Mouse (Mus musculus) midbrain, embryonic 13.5 days (tissue): Measurements from ENCODE around the gene Gria3. TPM values are rescaled to one million over a fixed set of nuclear protein-coding genes. Genes with fewer than 3 reads are reported as not detected.

ENCODE experiments used
- ATAC-seq: fragments of 200-750 bp; cut with Nextera tagmentation; 2 replicates; pipeline ENCODE4 v1.8.0; 2017; ENCODE audit warnings: mild to moderate bottlenecking, moderate TSS enrichment, moderate library complexity
- H3K27ac ChIP-seq: fragments of 300-500 bp; sonication (generic); 2 replicates; pipeline ENCODE4 v1.5.1; 2015; ENCODE audit warnings: inconsistent platforms, mild to moderate bottlenecking, moderate library complexity
- H3K27me3 ChIP-seq: fragments of 300-500 bp; sonication (generic); 2 replicates; pipeline ENCODE4 v1.6.1; 2015; ENCODE audit warnings: mild to moderate bottlenecking, inconsistent platforms
- H3K36me3 ChIP-seq: fragments of 300-500 bp; sonication (generic); 2 replicates; pipeline ENCODE4 v1.6.1; 2015; ENCODE audit warnings: mild to moderate bottlenecking, inconsistent platforms
- H3K4me1 ChIP-seq: fragments of 300-500 bp; sonication (generic); replicated peaks from 2 replicates; pipeline ENCODE4 v1.6.1; 2015; ENCODE audit warnings: inconsistent platforms
- H3K4me2 ChIP-seq: fragments of 300-500 bp; sonication (generic); replicated peaks from 2 replicates; pipeline ENCODE4 v1.6.1; 2015; ENCODE audit warnings: moderate library complexity, mild to moderate bottlenecking, inconsistent platforms
- H3K4me3 ChIP-seq: fragments of 300-500 bp; sonication (generic); replicated peaks from 2 replicates; pipeline ENCODE4 v1.5.1; 2015; ENCODE audit warnings: mild to moderate bottlenecking, inconsistent platforms
- H3K9ac ChIP-seq: fragments of 300-500 bp; sonication (generic); replicated peaks from 2 replicates; pipeline ENCODE4 v1.6.1; 2015; ENCODE audit warnings: mild to moderate bottlenecking, inconsistent platforms
- H3K9me3 ChIP-seq: fragments of 300-500 bp; sonication (generic); 2 replicates; pipeline ENCODE4 v1.6.1; 2016; ENCODE audit warnings: mild to moderate bottlenecking, inconsistent platforms
- WGBS: fragments of 180-500 bp; shearing (Covaris S2); methylation state at CpG from one replicate; pipeline ENCODE4 v1.1.7; 2015; 5-methylcytosine and 5-hydroxymethylcytosine counted together
- microRNA-seq: library from miRNA; unstranded; fragments of <30 nt; microRNA quantifications from one replicate; pipeline ENCODE4, GENCODE M21; 2016
- polyA plus RNA-seq: library from polyadenylated mRNA; unstranded; fragments of >200 nt; fragmentation: Nextera tagmentation; extraction: Ambion mirVana; gene quantifications from 2 replicates; pipeline ENCODE4 v1.2.1, GENCODE M21; 2015

Gria3 gene
- polyA plus RNA-seq, 1 experiment from 2014 or later = 11.5 TPM

DNA sequence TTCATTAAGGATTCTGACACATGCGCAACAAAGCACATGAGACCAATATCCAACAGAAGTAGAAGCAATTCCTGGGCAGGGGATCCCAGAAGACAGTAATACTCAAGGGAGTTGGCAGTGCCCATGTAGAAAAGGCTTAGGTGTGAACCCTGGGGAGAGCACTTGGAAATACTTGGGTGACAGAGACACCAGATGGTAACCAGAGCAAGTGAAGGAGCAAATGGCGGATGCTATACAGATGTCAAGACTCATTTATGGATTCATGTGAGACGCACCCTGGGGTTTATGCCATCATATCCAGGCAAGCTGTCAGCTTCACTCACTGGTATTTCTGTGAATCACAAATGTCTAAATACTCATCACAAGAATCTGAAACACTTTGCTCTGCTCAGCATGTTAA is 187.0 kb downstream of the Gria3 start:
- H3K27me3 ChIP-seq = no peaks in the 10 kb centered on the region
- H3K4me1 ChIP-seq = no peaks in the 10 kb centered on the region
- no peak overlapping the region for H3K9ac ChIP-seq
- H3K4me2 ChIP-seq = no peak overlapping the region
- WGBS = 92% methylated on average over 3 of the region's 3 CpGs
- no peaks in the 10 kb centered on the region for H3K9me3 ChIP-seq
- H3K36me3 ChIP-seq = no peaks in the 10 kb centered on the region
- no peak overlapping the region for H3K4me3 ChIP-seq
- H3K27ac ChIP-seq = no peak overlapping the region
- ATAC-seq = no peak

DNA sequence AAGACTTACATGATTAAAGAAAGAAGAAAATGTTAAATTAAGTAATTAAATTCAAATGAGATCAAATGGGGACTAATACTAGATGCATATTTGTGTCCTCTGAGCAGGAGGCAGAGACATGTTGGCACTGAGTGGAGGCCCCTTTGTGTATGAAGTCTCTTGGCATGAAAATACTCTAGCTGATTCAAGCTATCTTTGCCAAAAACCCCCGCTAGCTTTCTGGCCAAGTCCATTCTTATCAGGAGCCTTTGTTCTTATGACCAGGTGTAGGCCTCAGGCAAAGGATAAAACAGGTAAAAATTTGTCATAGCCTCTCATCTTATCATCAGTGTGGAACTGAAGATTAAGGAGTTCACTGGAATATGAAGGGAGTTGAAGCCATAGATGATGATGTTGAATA is 206.5 kb downstream of the Gria3 start:
- no peaks in the 10 kb centered on the region for H3K27me3 ChIP-seq
- H3K4me1 ChIP-seq = no peaks in the 10 kb centered on the region
- no peaks in the 10 kb centered on the region for H3K9me3 ChIP-seq
- 85% methylated on average over 1 of the region's 1 CpGs for WGBS
- no peak overlapping the region for H3K9ac ChIP-seq
- no peak overlapping the region for H3K4me2 ChIP-seq
- no peak overlapping the region for H3K27ac ChIP-seq
- H3K4me3 ChIP-seq = no peak overlapping the region
- 0 out of 2 replicates have a peak, but pooled peaks cover 2% of the 10 kb centered on the region for H3K36me3 ChIP-seq
- no peak for ATAC-seq

DNA sequence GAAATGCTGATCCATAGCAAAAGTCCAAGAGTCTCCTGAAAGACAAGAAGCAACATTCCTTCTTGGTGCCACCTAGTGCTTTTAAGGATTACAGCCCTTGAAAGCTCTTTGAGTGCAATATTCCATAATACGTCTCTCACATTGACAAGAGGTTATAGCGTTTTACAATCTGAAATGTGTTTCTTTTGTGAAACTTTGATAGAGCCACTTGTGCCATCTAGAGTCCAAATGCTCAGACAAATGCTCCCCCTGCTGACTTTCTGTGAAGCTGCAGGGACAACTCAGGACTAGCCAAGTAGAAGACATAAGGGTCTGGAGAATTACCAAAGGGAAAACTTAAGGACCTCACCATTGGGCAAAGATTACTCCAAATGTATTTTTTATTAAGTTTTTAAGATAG is 214.3 kb downstream of the Gria3 start:
- Histone ChIP-seq H3K36me3 (0 out of 2 replicates have a peak, but pooled peaks cover 2% of the 10 kb centered on the region), H3K4me3 (no peak overlapping the region), H3K4me2 (no peak overlapping the region), H3K4me1 (no peaks in the 10 kb centered on the region), H3K9ac (no peak overlapping the region), H3K27ac (no peak overlapping the region), H3K9me3 (no peaks in the 10 kb centered on the region), H3K27me3 (no peaks in the 10 kb centered on the region)
- no peak for ATAC-seq
- WGBS = 28% methylated on average over 2 of the region's 2 CpGs

DNA sequence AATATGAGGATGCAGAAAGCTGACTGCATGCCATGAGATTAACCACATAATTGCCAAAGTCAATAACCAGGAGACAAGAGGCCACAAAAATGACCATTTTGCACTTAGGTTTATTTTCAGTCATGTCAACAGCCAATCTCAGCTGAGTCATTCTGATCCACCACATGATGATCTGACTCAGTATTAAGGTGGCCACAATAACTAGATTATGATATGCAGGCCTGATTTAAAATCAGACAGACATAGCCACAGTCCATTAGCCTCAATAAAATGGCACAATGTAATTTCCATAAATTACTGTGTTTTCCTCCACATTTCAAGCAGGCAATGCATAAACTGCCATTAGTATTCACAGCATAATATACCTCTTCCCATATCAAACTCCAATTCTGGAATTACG is 216.3 kb downstream of the Gria3 start:
- no peak overlapping the region for H3K9ac ChIP-seq
- ATAC-seq = no peak
- WGBS = 76% methylated on average over 1 of the region's 1 CpGs

DNA sequence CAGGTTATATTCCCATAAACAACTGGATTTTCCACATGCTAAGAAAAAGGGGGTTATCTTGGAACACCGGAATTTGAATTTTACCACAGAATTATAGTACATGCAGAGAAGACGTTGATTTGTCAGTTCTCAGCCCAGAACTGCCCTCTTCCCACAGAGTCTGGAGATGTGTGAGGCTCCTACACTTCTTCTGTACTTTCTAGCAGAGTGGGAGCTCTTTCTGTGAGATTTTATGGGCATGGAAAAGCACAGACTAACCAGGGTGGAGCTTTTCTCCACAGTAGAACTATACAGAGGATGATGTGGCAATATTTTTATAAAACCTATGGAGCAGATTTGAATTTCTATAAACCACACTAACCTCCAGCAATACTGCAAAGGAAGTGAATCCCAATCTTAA is 217.7 kb downstream of the Gria3 start:
- 89% methylated on average over 2 of the region's 2 CpGs for WGBS
- Histone ChIP-seq H3K4me3 (no peak overlapping the region), H3K36me3 (no peaks in the 10 kb centered on the region), H3K4me1 (no peaks in the 10 kb centered on the region), H3K9me3 (no peaks in the 10 kb centered on the region), H3K27ac (no peak overlapping the region), H3K9ac (no peak overlapping the region), H3K27me3 (no peaks in the 10 kb centered on the region), H3K4me2 (no peak overlapping the region)
- ATAC-seq = no peak

More for the DNA sequence above, 216.3 kb downstream of the Gria3 start:
- no peak overlapping the region for H3K27ac ChIP-seq
- H3K4me3 ChIP-seq = no peak overlapping the region
- no peak overlapping the region for H3K4me2 ChIP-seq
- no peaks in the 10 kb centered on the region for H3K36me3 ChIP-seq
- no peaks in the 10 kb centered on the region for H3K27me3 ChIP-seq
- no peaks in the 10 kb centered on the region for H3K9me3 ChIP-seq
- H3K4me1 ChIP-seq = no peaks in the 10 kb centered on the region

DNA sequence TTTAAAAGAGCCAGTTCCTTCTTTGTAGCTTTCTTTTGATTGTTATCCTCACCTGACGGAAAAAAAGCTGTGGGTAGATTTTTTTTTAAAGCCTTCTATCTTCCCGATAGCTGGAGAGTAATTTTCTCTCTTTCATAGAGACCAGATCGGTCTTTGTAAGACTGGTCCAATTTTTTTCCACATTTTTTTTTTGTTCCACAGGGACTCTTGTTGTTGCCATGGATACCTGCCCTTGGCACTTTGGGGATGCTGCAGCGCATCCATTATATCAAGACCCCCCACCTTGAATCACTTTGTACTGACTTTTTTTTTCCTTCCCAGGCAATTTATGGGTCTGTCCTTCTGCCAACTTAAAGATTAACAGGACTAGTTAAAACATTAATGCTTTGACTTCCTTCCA is 232.9 kb downstream of the Gria3 start:
- Histone ChIP-seq H3K27ac (no peak overlapping the region), H3K4me1 (0 out of 2 replicates have a peak, but pooled peaks cover 4% of the 10 kb centered on the region), H3K27me3 (no peaks in the 10 kb centered on the region), H3K4me3 (no peak overlapping the region), H3K9me3 (no peaks in the 10 kb centered on the region), H3K36me3 (no peaks in the 10 kb centered on the region), H3K9ac (no peak overlapping the region), H3K4me2 (no peak overlapping the region)
- no peak for ATAC-seq
- WGBS = 43% methylated on average over 4 of the region's 4 CpGs

DNA sequence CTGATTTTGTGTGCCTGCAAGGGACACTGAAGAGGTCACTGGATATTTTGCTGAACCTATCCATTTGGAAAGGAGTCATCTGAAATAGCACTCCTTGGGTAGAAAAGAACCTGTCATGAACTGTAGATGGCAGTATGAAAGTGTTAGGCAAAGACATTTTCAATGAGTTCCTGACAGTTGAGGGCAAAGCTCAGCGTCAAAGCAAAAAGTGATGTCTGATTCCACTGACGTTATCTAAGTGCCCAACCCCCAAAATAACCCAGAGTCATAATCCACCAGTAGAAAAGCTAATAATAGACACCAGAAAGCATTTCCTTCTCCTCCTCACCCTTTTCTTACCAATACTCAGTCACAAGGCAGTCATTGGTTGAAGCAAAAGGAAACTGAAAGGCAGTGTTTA is 244.3 kb downstream of the Gria3 start:
- H3K9ac ChIP-seq = no peak overlapping the region
- no peak overlapping the region for H3K27ac ChIP-seq
- H3K27me3 ChIP-seq = no peaks in the 10 kb centered on the region
- H3K4me2 ChIP-seq = no peak overlapping the region
- no peaks in the 10 kb centered on the region for H3K4me1 ChIP-seq
- no peak overlapping the region for H3K4me3 ChIP-seq
- no peaks in the 10 kb centered on the region for H3K9me3 ChIP-seq
- no peaks in the 10 kb centered on the region for H3K36me3 ChIP-seq
- WGBS = 38% methylated on average over 2 of the region's 2 CpGs
- ATAC-seq = no peak

DNA sequence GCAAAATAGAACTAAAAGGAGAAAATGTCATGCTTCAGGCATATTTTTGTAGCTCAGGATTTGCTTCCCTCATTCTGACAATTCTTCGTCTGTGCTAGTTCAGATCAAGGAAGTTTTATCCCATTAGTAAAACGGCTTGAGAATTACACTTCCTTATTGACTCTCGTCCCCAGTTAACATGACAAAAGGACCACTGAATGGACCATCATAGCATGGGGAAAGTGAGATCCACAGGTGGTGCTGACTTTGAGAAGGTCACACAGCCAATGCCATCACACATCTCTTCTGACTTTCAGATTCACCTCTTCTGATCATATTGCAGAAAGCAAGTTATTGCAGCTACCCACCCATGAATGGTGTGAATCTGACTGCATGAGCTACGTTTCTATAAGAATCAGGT is 257.1 kb downstream of the Gria3 start:
- H3K9ac ChIP-seq = no peak overlapping the region
- H3K4me2 ChIP-seq = no peak overlapping the region
- WGBS = 44% methylated on average over 4 of the region's 4 CpGs
- no peaks in the 10 kb centered on the region for H3K27me3 ChIP-seq
- no peak overlapping the region for H3K4me3 ChIP-seq
- ATAC-seq = no peak
- H3K4me1 ChIP-seq = no peaks in the 10 kb centered on the region
- H3K9me3 ChIP-seq = no peaks in the 10 kb centered on the region
- no peaks in the 10 kb centered on the region for H3K36me3 ChIP-seq
- H3K27ac ChIP-seq = no peak overlapping the region

DNA sequence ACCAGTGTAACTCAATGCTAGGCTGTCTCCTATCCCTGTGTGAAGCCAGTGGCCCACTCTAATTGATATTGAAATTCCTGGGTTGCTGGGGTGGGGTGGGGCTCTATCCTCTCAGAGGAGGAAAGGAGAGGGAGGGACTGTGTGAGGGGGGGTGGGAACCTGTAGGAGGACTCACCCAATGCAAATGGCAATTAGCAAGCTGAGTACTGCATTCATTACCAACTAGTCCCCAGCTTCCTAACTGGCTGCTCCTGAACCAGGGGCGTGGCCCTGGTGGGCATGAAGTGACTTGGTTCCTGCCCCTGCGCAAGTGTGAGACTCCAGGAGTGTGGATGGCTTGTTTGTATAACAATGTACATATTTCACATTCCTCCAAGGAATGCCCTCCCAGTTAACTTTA is 288.2 kb downstream of the Gria3 start:
- no peaks in the 10 kb centered on the region for H3K4me1 ChIP-seq

GRCm38 (mm10) chrX:41692076-41692475 is 291.4 kb downstream of the Gria3 start:
- WGBS = 30% methylated on average over 1 of the region's 1 CpGs
- H3K36me3 ChIP-seq = no peaks in the 10 kb centered on the region
- peak; percentile 55; the same call in 1 of the 2 replicates for ATAC-seq
- H3K27ac ChIP-seq = no peak overlapping the region
- H3K4me2 ChIP-seq = no peak overlapping the region
- no peak overlapping the region for H3K9ac ChIP-seq
- no peak overlapping the region for H3K4me3 ChIP-seq
- no peaks in the 10 kb centered on the region for H3K9me3 ChIP-seq
- no peaks in the 10 kb centered on the region for H3K4me1 ChIP-seq
- H3K27me3 ChIP-seq = no peaks in the 10 kb centered on the region

More for the DNA sequence above, 288.2 kb downstream of the Gria3 start:
- Histone ChIP-seq H3K9ac (no peak overlapping the region), H3K4me2 (no peak overlapping the region), H3K36me3 (no peaks in the 10 kb centered on the region), H3K9me3 (no peaks in the 10 kb centered on the region), H3K27me3 (no peaks in the 10 kb centered on the region), H3K27ac (no peak overlapping the region), H3K4me3 (no peak overlapping the region)
- 66% methylated on average over 2 of the region's 2 CpGs for WGBS
- no peak for ATAC-seq

Small RNA genes lying within 50 kb of the gene (microRNA-seq; reads per million reads assigned to microRNA genes)
- not detected for gene Gm22413
